Mouse (Mus musculus) A20 (cell line): ENCODE results near the gene Mindy1.

Source experiments
- DNase-seq: peaks from one replicate; pipeline ENCODE4 v3.0.0-alpha.2; 2011; ENCODE audit warnings: low read depth, low spot score

The Mindy1 gene

GRCm38 (mm10) chr3:95281216-95282126, at the start of gene Mindy1, which contains the start of gene Prune1:
TSS of gene Mindy1 (plus strand) at chr3:95281345.
TSS of gene Prune1 (minus strand) at chr3:95282076.
- DNase-seq: peak; percentile 99

DNA sequence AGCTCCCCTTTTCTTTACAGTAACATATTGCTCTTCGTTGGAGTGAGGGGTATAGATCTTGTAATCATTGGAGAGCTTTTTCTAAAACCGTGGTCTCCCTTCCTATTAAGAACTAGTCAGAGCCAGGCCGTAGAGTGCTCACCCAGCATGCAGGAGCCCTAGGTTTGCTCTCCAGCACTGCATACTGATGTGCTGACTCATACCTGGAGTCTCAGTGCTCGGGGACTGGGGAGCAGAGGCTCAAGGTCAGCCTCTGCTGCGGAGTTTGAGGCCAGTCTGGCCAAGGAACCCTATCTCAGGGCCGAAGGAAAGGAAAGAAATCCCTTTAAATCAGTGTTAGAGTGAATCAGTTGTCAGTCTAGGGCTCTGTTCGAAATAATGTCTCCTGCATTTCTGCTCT, 48.4 kb upstream of the Mindy1 start:
- DNase-seq: no peak

- no peak for DNase-seq
These were observed 47.7 kb upstream of the Mindy1 start for GRCm38 (mm10) chr3:95233303-95233980.

- no peak for DNase-seq
These were observed 45.5 kb upstream of the Mindy1 start for GRCm38 (mm10) chr3:95235386-95236301.

DNA sequence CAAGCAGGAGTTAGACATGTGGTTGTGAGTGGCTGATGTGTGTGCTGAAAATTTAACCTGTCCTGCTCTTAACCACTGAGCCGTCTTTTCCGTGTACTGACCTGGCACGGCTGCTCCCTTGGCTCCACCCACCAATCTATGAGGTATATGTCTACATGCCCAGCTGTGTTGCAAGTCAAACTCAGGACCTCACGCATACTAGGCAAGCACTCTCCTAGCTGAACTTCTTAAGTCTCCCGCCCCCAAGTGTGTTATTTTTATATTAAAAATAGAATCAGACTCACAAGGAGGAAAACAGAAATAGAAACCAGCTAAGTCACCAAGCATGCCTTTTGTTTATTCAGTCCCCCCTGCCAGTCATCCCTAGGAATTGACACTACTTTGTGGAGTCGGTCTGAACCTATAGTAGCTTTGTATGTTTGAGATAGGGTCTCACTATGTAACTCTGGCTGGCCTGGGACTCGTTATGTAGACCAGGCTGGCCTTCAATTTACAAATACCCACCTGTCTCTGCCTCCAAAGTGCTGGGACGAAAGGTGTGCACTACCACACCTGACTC, 43.5 kb upstream of the Mindy1 start:
- DNase-seq: no peak

- DNase-seq: peak; percentile 33
These were observed 42.1 kb upstream of the Mindy1 start for GRCm38 (mm10) chr3:95239022-95239421.

DNA sequence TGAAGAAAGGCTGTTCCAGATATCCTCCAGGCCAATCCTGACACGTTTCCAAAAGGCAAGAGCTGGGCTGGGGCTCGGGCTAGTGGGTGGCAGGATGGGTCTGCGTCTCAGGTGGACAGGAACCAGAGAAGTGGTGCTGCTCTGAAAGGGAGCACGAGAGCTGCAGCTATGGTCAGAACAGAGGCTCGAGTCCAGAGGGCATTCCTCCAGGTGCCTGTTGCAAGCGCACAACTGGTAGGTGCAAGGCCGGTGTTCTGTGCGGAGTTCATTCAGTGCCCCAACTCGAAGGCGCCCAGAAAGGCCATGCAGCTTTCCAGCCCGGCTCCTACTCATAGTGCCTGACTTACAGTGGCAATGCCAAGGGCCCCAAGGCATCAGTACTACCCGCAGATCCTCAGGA, 41.2 kb upstream of the Mindy1 start:
- no peak for DNase-seq

DNA sequence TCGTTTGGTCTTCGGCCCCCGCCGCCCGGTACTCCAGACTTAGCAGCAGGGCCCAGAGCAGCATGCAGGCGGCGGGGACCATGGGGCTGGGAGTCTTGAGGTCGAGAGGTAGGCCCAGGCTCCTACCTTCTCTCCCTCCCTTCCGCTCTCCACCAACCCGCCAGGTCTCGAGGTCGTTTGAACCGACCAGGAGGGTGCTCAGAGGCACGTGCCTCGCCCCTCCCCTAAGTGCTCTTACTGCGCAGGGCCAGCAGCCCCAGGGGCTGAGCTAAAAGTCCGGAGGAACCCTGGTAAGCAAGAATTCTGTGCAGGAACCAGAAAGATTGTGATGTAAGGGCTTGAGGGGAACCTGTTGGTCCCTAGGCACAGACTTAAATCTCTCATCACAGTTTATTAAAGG, 40.2 kb upstream of the Mindy1 start:
- no peak for DNase-seq

GRCm38 (mm10) chr3:95241498-95241897, 39.6 kb upstream of the Mindy1 start, which contains the start of gene Gm128:
TSS of gene Gm128 (minus strand) at chr3:95241598.
- no peak for DNase-seq

GRCm38 (mm10) chr3:95243086-95243485, 38.1 kb upstream of the Mindy1 start:
- DNase-seq: no peak

DNA sequence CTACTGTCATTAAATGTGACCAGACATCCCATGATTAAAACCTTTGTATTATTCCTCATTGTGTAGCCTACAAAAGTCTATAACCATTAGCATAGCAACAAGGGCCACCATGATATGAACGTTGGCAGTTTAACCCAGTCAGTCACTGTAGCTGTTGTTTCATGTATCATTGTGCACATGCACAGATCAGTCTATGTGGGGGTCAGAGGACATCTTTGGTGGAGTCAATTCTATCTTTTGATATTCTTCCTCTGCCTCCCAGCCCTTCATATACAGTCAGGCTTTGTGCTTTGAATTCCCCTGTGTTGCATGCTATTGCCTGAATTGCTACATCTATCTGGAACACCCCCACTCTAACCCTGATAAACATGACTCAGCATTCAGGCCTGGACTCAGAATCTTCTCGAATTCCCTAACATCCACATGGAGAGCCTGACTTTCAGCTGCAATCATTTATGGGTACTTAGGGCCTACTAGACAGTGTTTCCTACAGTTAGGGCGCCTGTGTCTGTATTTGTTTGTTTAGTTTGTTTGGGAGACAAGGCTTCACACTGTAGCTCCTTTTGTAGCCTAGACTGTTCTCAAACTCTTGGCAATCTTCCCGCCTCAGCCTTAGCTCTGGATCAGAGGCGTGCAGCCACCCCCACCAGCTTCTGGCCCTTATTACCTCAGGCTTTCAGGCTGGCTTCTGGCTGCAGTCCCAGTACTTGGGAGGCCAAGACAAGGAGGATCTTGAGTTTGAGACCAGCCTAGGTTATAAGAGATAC, 34.5 kb upstream of the Mindy1 start:
- DNase-seq: no peak

DNA sequence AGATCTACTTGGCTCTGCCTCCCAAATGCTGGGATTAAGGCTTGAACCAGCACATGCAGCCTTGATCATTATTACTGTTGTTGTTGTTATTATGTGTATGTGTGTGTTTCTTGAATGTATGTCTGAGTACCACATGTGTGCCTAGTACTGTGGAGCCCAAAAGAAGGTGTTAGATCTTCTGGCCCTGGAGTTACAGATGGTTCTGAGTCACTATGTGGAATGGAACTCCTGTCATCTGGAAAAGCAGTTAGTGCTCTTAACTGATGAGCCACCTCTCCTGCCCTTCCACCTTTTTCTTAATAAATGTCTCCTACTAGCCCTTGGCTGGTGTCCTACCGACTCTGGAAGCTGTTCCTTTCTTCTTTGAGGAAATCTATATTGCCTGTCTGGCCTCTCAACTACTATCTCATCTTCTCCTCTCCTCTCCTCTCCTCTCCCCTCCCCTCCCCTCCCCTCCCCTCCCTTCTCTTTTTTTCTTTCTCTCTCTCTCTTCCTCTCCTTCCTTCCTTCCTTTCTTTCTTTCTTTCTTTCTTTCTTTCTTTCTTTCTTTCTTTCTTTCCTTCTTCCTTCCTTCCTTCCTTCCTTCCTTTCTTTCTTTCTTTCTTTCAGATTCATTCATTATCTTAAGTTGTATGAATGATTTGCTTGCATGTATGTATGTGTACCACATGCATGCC, 33.3 kb upstream of the Mindy1 start:
- DNase-seq: no peak

- no peak for DNase-seq
These were observed 30.8 kb upstream of the Mindy1 start for GRCm38 (mm10) chr3:95250361-95250760.

DNA sequence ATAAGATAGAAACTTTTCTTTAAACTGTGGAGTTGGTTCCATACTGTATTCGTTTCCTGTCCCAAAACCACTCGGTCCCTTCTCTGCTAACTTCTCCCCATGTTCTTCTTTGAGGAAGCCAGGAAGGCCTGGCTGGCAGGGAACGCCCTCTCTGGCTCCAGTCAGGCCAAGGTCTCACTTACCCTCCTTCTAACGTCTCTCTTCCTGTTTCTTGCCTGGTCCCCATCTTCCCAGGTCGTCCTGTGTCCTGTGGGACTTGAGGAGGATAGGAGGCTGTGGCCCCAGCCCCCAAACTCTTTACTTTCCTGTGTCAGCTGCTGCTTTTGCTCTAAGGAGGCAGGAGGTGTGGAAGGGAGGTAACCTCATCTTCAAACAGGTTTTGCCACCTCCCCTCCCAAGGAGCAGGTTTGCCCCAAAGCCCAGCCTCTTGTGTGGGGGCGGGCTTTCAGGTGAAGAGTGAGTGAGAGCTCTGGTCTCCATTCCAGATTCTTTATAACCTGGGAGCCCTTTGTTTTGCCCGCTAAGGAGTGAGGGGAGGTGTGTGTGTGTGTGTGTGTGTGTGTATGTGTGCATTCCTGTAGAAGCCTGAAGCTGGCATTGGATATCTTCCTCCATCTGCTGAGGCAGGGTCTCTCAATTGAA, 30.2 kb upstream of the Mindy1 start, which contains the start of gene Bnipl:
Gene Bnipl (minus strand): TSS at position 411 of the 642 bp plus-strand sequence.
- no peak for DNase-seq

GRCm38 (mm10) chr3:95256931-95257330, 24.2 kb upstream of the Mindy1 start:
- DNase-seq: no peak

- DNase-seq: no peak
These were observed 19.2 kb upstream of the Mindy1 start for GRCm38 (mm10) chr3:95261975-95262374.

GRCm38 (mm10) chr3:95263089-95263739, 17.9 kb upstream of the Mindy1 start:
- peak; percentile 68 for DNase-seq

DNA sequence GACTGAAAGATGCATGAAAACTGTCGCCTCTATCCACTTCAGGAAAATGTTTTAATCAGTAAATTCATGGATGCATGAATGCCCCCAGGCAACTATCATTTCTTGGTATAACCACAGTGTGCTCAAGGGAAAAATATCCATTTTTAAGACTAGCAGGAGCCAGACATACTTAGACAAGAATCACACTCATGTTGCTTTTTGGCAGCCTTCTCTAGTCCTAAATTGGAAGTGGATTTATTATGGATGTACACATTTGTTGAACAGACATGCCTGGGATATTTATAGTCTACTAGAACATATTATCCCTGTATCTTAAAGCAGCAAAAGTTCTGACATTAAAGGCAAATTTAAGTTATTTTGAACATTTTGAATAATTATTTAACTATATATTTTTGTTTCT, 16.4 kb upstream of the Mindy1 start:
- DNase-seq: no peak

GRCm38 (mm10) chr3:95266052-95266451, 15.1 kb upstream of the Mindy1 start:
- DNase-seq: no peak
